Mouse (Mus musculus) midbrain, embryonic 14.5 days (tissue): Measurements from ENCODE around the gene Cdr1. TPM values are rescaled to one million over a fixed set of nuclear protein-coding genes. Genes with fewer than 3 reads are reported as not detected.

Experiments
- ATAC-seq: fragments of 200-750 bp; cut with Nextera tagmentation; 2 replicates; pipeline ENCODE4 v1.8.0; 2017; ENCODE audit warnings: moderate number of reproducible peaks, moderate library complexity; ENCODE audit not compliant: low FRiP score, low TSS enrichment
- DNase-seq: peaks from one replicate; pipeline ENCODE4 v3.0.0-alpha.2; 2015
- H3K27ac ChIP-seq: fragments of 300-500 bp; sonication (generic); replicated peaks from 2 replicates; pipeline ENCODE4 v1.5.1; 2014; ENCODE audit warnings: mild to moderate bottlenecking, low read depth, low read length, moderate library complexity
- H3K27me3 ChIP-seq: fragments of 300-500 bp; sonication (generic); 2 replicates; pipeline ENCODE4 v1.6.1; 2014; ENCODE audit warnings: low read length, control low read depth, mixed read lengths; ENCODE audit not compliant: control insufficient read depth, insufficient read depth
- H3K36me3 ChIP-seq: fragments of 300-500 bp; sonication (generic); 2 replicates; pipeline ENCODE4 v1.6.1; 2014; ENCODE audit warnings: low read length, control low read depth; ENCODE audit not compliant: control insufficient read depth, insufficient read depth
- H3K4me1 ChIP-seq: fragments of 300-500 bp; sonication (generic); 2 replicates; pipeline ENCODE4 v1.6.1; 2014; ENCODE audit warnings: mild to moderate bottlenecking, antibody characterized with exemption, low read length, control low read depth; ENCODE audit not compliant: control insufficient read depth, insufficient read depth
- H3K4me2 ChIP-seq: fragments of 300-500 bp; sonication (generic); 2 replicates; pipeline ENCODE4 v1.6.1; 2014; ENCODE audit warnings: mild to moderate bottlenecking, low read length, moderate library complexity
- H3K4me3 ChIP-seq: fragments of 300-500 bp; sonication (generic); replicated peaks from 2 replicates; pipeline ENCODE4 v1.5.1; 2014; ENCODE audit warnings: low read depth, low read length
- H3K9ac ChIP-seq: fragments of 300-500 bp; sonication (generic); replicated peaks from 2 replicates; pipeline ENCODE4 v1.6.1; 2014; ENCODE audit warnings: mild to moderate bottlenecking, low read length, moderate library complexity
- H3K9me3 ChIP-seq: fragments of 300-500 bp; sonication (generic); 2 replicates; pipeline ENCODE4 v1.6.1; 2016; ENCODE audit warnings: low read length, control low read depth, mixed read lengths; ENCODE audit not compliant: control insufficient read depth
- WGBS: fragments of 180-500 bp; shearing (Covaris S2); extraction: QIAGEN DNeasy Blood & Tissue Kit; methylation state at CpG from one replicate; pipeline ENCODE4 v1.1.7; 2014; 5-methylcytosine and 5-hydroxymethylcytosine counted together
- polyA plus RNA-seq: library from polyadenylated mRNA; unstranded; fragments of >200 nt; fragmentation: Nextera tagmentation; extraction: Ambion mirVana; gene quantifications from 2 replicates; pipeline ENCODE4 v1.2.1, GENCODE M21; 2014

The Cdr1 gene
- not detected in 2 replicates for polyA plus RNA-seq

GRCm38 (mm10) chrX:61185458-61185857, at the start of gene Cdr1:
Gene Cdr1, minus strand, starts transcription at chrX:61185558.
- DNase-seq (no peak), ATAC-seq (no peak)
- WGBS = 94% methylated on average over 6 of the region's 6 CpGs
- Histone ChIP-seq H3K27me3 (no peaks in the 10 kb centered on the region), H3K4me2 (no peak within 1 kb of the TSS), H3K9me3 (peaks cover 16% of the 10 kb centered on the region), H3K36me3 (peaks cover 5% of the 10 kb centered on the region; the same call in 1 of the 2 replicates), H3K27ac (no peak within 1 kb of the TSS), H3K4me1 (no peaks in the 10 kb centered on the region), H3K4me3 (no peak within 1 kb of the TSS), H3K9ac (no peak within 1 kb of the TSS)

DNA sequence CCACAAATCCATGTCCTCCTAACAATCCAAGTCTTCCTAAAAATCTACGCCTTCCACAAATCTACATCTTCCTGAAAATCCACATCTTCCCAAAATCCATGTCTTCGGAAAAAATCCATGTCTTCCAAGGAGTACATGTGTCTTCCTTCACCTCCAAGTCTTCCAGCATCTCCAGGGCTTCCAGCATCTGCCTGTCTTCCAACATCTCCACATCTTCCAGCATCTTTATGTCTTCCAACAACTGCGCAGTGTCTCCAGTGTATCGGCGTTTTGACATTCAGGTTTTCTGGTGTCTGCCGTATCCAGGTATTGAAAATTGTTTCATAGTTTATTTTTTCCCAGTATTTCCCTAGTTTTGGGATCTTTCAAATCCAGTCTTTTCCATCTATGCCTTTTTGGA, 511 bp upstream of the Cdr1 start:
- H3K9ac ChIP-seq = no peak overlapping the region
- no peak overlapping the region for H3K27ac ChIP-seq
- H3K4me3 ChIP-seq = no peak overlapping the region
- 94% methylated on average over 6 of the region's 6 CpGs for WGBS
- peaks cover 16% of the 10 kb centered on the region for H3K9me3 ChIP-seq
- H3K27me3 ChIP-seq = no peaks in the 10 kb centered on the region
- DNase-seq (no peak), ATAC-seq (no peak)
- no peaks in the 10 kb centered on the region for H3K4me1 ChIP-seq
- H3K4me2 ChIP-seq = no peak overlapping the region
- H3K36me3 ChIP-seq = peaks cover 5% of the 10 kb centered on the region; the same call in 1 of the 2 replicates

DNA sequence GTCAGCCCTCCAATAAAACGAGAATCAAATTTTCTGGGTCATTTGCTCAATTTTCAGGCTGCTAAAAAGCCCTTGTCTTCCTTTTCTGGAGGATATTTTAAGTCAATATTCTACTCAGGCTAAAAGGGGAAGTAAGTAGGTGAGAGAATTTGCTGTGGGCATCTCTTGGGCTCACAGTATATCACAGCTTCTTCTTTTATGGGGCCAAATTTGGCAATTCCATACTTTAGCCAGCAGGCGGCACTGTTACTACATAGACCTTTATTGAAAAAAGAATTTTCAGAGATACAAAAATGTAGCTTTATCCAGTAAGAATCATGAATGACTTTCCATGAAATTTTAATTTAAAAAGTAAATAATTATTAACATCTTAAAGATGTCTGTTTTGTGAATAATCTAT, 18.8 kb downstream of the Cdr1 start:
- H3K4me2 ChIP-seq = no peak overlapping the region
- H3K4me3 ChIP-seq = no peak overlapping the region
- no peak overlapping the region for H3K27ac ChIP-seq
- no peak overlapping the region for H3K9ac ChIP-seq
- ATAC-seq = no peak
- no peaks in the 10 kb centered on the region for H3K4me1 ChIP-seq
- no peaks in the 10 kb centered on the region for H3K36me3 ChIP-seq
- H3K9me3 ChIP-seq = no peaks in the 10 kb centered on the region
- WGBS = 48% methylated on average over 2 of the region's 2 CpGs
- peak; percentile 83 for DNase-seq
- H3K27me3 ChIP-seq = no peaks in the 10 kb centered on the region

DNA sequence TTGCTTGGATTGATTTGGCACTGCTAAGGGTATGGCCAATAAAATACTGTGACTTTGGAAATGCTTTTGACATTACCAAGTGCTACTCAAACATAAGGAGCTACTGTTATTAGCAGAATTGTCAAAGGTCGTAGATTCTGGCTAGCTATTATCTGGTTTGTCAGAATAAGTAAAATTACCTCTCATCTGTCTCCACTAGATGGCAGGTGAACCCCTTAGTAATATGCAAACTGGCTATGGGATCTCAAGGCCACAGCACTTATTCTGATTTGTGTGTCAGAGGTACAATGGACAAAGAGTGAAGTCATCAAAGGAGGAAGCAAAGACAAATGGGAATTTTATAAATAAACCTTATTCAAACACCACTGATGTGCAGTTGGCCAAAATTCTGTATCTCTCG, 24.1 kb downstream of the Cdr1 start:
- Histone ChIP-seq H3K4me1 (no peaks in the 10 kb centered on the region), H3K9me3 (no peaks in the 10 kb centered on the region), H3K9ac (no peak overlapping the region), H3K4me2 (no peak overlapping the region), H3K36me3 (no peaks in the 10 kb centered on the region), H3K27ac (no peak overlapping the region), H3K27me3 (no peaks in the 10 kb centered on the region), H3K4me3 (no peak overlapping the region)
- no peak for ATAC-seq
- DNase-seq = peak; percentile 55
- WGBS = 64% methylated on average over 2 of the region's 2 CpGs

- no peak overlapping the region for H3K27ac ChIP-seq
- 63% methylated on average over 1 of the region's 1 CpGs for WGBS
- no peak for ATAC-seq
Measured at GRCm38 (mm10) chrX:61154657-61155256, 30.6 kb downstream of the Cdr1 start.

GRCm38 (mm10) chrX:61154246-61154645, 31.1 kb downstream of the Cdr1 start:
- Histone ChIP-seq H3K36me3 (no peaks in the 10 kb centered on the region), H3K4me3 (no peak overlapping the region), H3K4me1 (no peaks in the 10 kb centered on the region), H3K9ac (no peak overlapping the region), H3K27me3 (no peaks in the 10 kb centered on the region), H3K4me2 (no peak overlapping the region), H3K27ac (no peak overlapping the region), H3K9me3 (no peaks in the 10 kb centered on the region)
- 45% methylated on average over 3 of the region's 3 CpGs for WGBS
- no peak for ATAC-seq
- no peak for DNase-seq

More at GRCm38 (mm10) chrX:61154657-61155256, 30.6 kb downstream of the Cdr1 start:
- no peak overlapping the region for H3K9ac ChIP-seq
- no peak overlapping the region for H3K4me3 ChIP-seq
- peak; percentile 21 for DNase-seq
- H3K4me2 ChIP-seq = no peak overlapping the region
- H3K27me3 ChIP-seq = no peaks in the 10 kb centered on the region
- H3K9me3 ChIP-seq = no peaks in the 10 kb centered on the region
- H3K36me3 ChIP-seq = no peaks in the 10 kb centered on the region
- H3K4me1 ChIP-seq = no peaks in the 10 kb centered on the region

GRCm38 (mm10) chrX:61146569-61146968, 38.8 kb downstream of the Cdr1 start:
- Histone ChIP-seq H3K4me2 (no peak overlapping the region), H3K27me3 (no peaks in the 10 kb centered on the region), H3K4me3 (no peak overlapping the region), H3K4me1 (no peaks in the 10 kb centered on the region), H3K9ac (no peak overlapping the region), H3K36me3 (no peaks in the 10 kb centered on the region), H3K9me3 (no peaks in the 10 kb centered on the region), H3K27ac (no peak overlapping the region)
- no peak for ATAC-seq
- WGBS = 24% methylated on average over 2 of the region's 2 CpGs
- no peak for DNase-seq

GRCm38 (mm10) chrX:61145416-61145815, 39.9 kb downstream of the Cdr1 start:
- Histone ChIP-seq H3K4me2 (no peak overlapping the region), H3K36me3 (no peaks in the 10 kb centered on the region), H3K4me3 (no peak overlapping the region), H3K27ac (no peak overlapping the region), H3K9ac (no peak overlapping the region), H3K27me3 (no peaks in the 10 kb centered on the region), H3K4me1 (no peaks in the 10 kb centered on the region), H3K9me3 (no peaks in the 10 kb centered on the region)
- ATAC-seq = no peak
- WGBS = 81% methylated on average over 2 of the region's 2 CpGs
- no peak for DNase-seq

- 68% methylated on average over 4 of the region's 4 CpGs for WGBS
- H3K36me3 ChIP-seq = no peaks in the 10 kb centered on the region
- no peak overlapping the region for H3K4me2 ChIP-seq
- H3K9me3 ChIP-seq = no peaks in the 10 kb centered on the region
- no peak overlapping the region for H3K9ac ChIP-seq
- no peak overlapping the region for H3K27ac ChIP-seq
- DNase-seq (no peak), ATAC-seq (no peak)
- H3K27me3 ChIP-seq = no peaks in the 10 kb centered on the region
- H3K4me1 ChIP-seq = no peaks in the 10 kb centered on the region
- no peak overlapping the region for H3K4me3 ChIP-seq
Measured at GRCm38 (mm10) chrX:61134592-61134991, 50.8 kb downstream of the Cdr1 start.
